Mouse (Mus musculus) heart, embryonic 15.5 days (tissue): ENCODE measurements around the gene Rrp7a. TPM values are rescaled to one million over a fixed set of nuclear protein-coding genes. Genes with fewer than 3 reads are reported as not detected.

Experiments used
- ATAC-seq: fragments of 200-750 bp; cut with Nextera tagmentation; replicated peaks from 2 replicates; pipeline ENCODE4 v1.8.0; 2017; ENCODE audit warnings: low read depth, moderate TSS enrichment; ENCODE audit not compliant: insufficient number of reproducible peaks, insufficient read depth, low FRiP score
- H3K27ac ChIP-seq: fragments of 300-500 bp; sonication (generic); 2 replicates; pipeline ENCODE4 v1.5.1; 2015; ENCODE audit warnings: mild to moderate bottlenecking, inconsistent platforms
- H3K27me3 ChIP-seq: fragments of 300-500 bp; sonication (generic); 2 replicates; pipeline ENCODE4 v1.6.1; 2015; ENCODE audit warnings: inconsistent platforms
- H3K36me3 ChIP-seq: fragments of 300-500 bp; sonication (generic); 2 replicates; pipeline ENCODE4 v1.6.1; 2015; ENCODE audit warnings: mild to moderate bottlenecking, inconsistent platforms
- H3K4me1 ChIP-seq: fragments of 300-500 bp; sonication (generic); replicated peaks from 2 replicates; pipeline ENCODE4 v1.6.1; 2015; ENCODE audit warnings: inconsistent platforms
- H3K4me2 ChIP-seq: fragments of 300-500 bp; sonication (generic); 2 replicates; pipeline ENCODE4 v1.6.1; 2015; ENCODE audit warnings: inconsistent platforms, mild to moderate bottlenecking, moderate library complexity
- H3K4me3 ChIP-seq: fragments of 300-500 bp; sonication (generic); 2 replicates; pipeline ENCODE4 v1.5.1; 2015; ENCODE audit warnings: mild to moderate bottlenecking, inconsistent platforms
- H3K9ac ChIP-seq: fragments of 300-500 bp; sonication (generic); 2 replicates; pipeline ENCODE4 v1.6.1; 2015; ENCODE audit warnings: mild to moderate bottlenecking, inconsistent platforms
- H3K9me3 ChIP-seq: fragments of 300-500 bp; sonication (generic); replicated peaks from 2 replicates; pipeline ENCODE4 v1.6.1; 2016; ENCODE audit warnings: inconsistent platforms
- WGBS: fragments of 180-500 bp; shearing (Covaris S2); methylation state at CpG from one replicate; pipeline ENCODE4 v1.1.7; 2015; ENCODE audit warnings: mixed read lengths; 5-methylcytosine and 5-hydroxymethylcytosine counted together
- polyA plus RNA-seq: library from polyadenylated mRNA; unstranded; fragments of >200 nt; fragmentation: Nextera tagmentation; extraction: Ambion mirVana; gene quantifications from 2 replicates; pipeline ENCODE4 v1.2.1, GENCODE M21; 2015

Gene Rrp7a
- polyA plus RNA-seq, 1 experiment from 2014 or later: 35.0 TPM

GRCm38 (mm10) chr15:83085901-83086300 is 36.7 kb downstream of the Rrp7a start:
- H3K4me2 ChIP-seq: no peak overlapping the region
- no peaks in the 10 kb centered on the region for H3K36me3 ChIP-seq
- peaks cover 17% of the 10 kb centered on the region for H3K4me1 ChIP-seq
- no peak overlapping the region for H3K9ac ChIP-seq
- no peaks in the 10 kb centered on the region for H3K9me3 ChIP-seq
- H3K4me3 ChIP-seq: no peak overlapping the region
- ATAC-seq: no peak
- no peak overlapping the region for H3K27ac ChIP-seq
- 26% methylated on average over 7 of the region's 7 CpGs for WGBS
- H3K27me3 ChIP-seq: peaks cover 13% of the 10 kb centered on the region

- Histone ChIP-seq H3K4me1 (peaks cover 16% of the 10 kb centered on the region), H3K9me3 (no peaks in the 10 kb centered on the region), H3K9ac (no peak overlapping the region), H3K27ac (no peak overlapping the region), H3K27me3 (peaks cover 6% of the 10 kb centered on the region), H3K4me2 (0 out of 2 replicates have a peak overlapping the region, but pooled peaks have one; percentile 4), H3K36me3 (no peaks in the 10 kb centered on the region), H3K4me3 (no peak overlapping the region)
- WGBS: 56% methylated on average over 13 of the region's 13 CpGs
- peak; percentile 34; the same call in 1 of the 2 replicates for ATAC-seq
Observed at GRCm38 (mm10) chr15:83084022-83084640, 38.5 kb downstream of the Rrp7a start.

GRCm38 (mm10) chr15:83083530-83083929 is 39.1 kb downstream of the Rrp7a start:
- Histone ChIP-seq H3K4me3 (no peak overlapping the region), H3K4me2 (no peak overlapping the region), H3K9me3 (no peaks in the 10 kb centered on the region), H3K9ac (no peak overlapping the region), H3K27me3 (0 out of 2 replicates have a peak, but pooled peaks cover 2% of the 10 kb centered on the region), H3K36me3 (no peaks in the 10 kb centered on the region), H3K4me1 (peaks cover 15% of the 10 kb centered on the region), H3K27ac (no peak overlapping the region)
- WGBS: 63% methylated on average over 5 of the region's 5 CpGs
- ATAC-seq: no peak

- Histone ChIP-seq H3K9me3 (no peaks in the 10 kb centered on the region), H3K27ac (no peak overlapping the region), H3K4me1 (peaks cover 14% of the 10 kb centered on the region), H3K4me2 (0 out of 2 replicates have a peak overlapping the region, but pooled peaks have one; percentile 1), H3K4me3 (no peak overlapping the region), H3K27me3 (no peaks in the 10 kb centered on the region), H3K36me3 (no peaks in the 10 kb centered on the region), H3K9ac (no peak overlapping the region)
- no peak for ATAC-seq
- WGBS: 40% methylated on average over 27 of the region's 27 CpGs
Observed at GRCm38 (mm10) chr15:83075607-83076525, 46.7 kb downstream of the Rrp7a start.

- Histone ChIP-seq H3K9ac (no peak overlapping the region), H3K27me3 (no peaks in the 10 kb centered on the region), H3K27ac (no peak overlapping the region), H3K36me3 (no peaks in the 10 kb centered on the region), H3K9me3 (no peaks in the 10 kb centered on the region), H3K4me1 (peaks cover 26% of the 10 kb centered on the region), H3K4me2 (no peak overlapping the region), H3K4me3 (no peak overlapping the region)
- no peak for ATAC-seq
- 79% methylated on average over 4 of the region's 4 CpGs for WGBS
Observed at GRCm38 (mm10) chr15:83074179-83074578, 48.4 kb downstream of the Rrp7a start.

- Histone ChIP-seq H3K9me3 (no peaks in the 10 kb centered on the region), H3K4me2 (no peak overlapping the region), H3K27me3 (no peaks in the 10 kb centered on the region), H3K9ac (no peak overlapping the region), H3K36me3 (no peaks in the 10 kb centered on the region), H3K27ac (no peak overlapping the region), H3K4me3 (no peak overlapping the region), H3K4me1 (peaks cover 30% of the 10 kb centered on the region)
- no peak for ATAC-seq
- 81% methylated on average over 5 of the region's 5 CpGs for WGBS
Observed at GRCm38 (mm10) chr15:83071752-83072151, 50.8 kb downstream of the Rrp7a start.

- Histone ChIP-seq H3K36me3 (no peaks in the 10 kb centered on the region), H3K27me3 (no peaks in the 10 kb centered on the region), H3K4me3 (no peak overlapping the region), H3K27ac (peak overlapping the region; percentile 60), H3K9me3 (no peaks in the 10 kb centered on the region), H3K4me2 (no peak overlapping the region), H3K4me1 (peaks cover 27% of the 10 kb centered on the region), H3K9ac (no peak overlapping the region)
- whole genome bisulfite sequencing: 15% methylated on average over 3 of the region's 3 CpGs
- ATAC-seq: peak; percentile 89
Observed at GRCm38 (mm10) chr15:83070942-83071341, 51.7 kb downstream of the Rrp7a start.

- Histone ChIP-seq H3K27me3 (no peaks in the 10 kb centered on the region), H3K4me3 (no peak overlapping the region), H3K4me1 (peaks cover 25% of the 10 kb centered on the region), H3K27ac (no peak overlapping the region), H3K36me3 (no peaks in the 10 kb centered on the region), H3K4me2 (no peak overlapping the region), H3K9ac (no peak overlapping the region), H3K9me3 (no peaks in the 10 kb centered on the region)
- 92% methylated on average over 5 of the region's 5 CpGs for WGBS
- ATAC-seq: no peak
Observed at GRCm38 (mm10) chr15:83068270-83068669, 54.3 kb downstream of the Rrp7a start.

- H3K27ac ChIP-seq: peak overlapping the region; percentile 38; the same call in 1 of the 2 replicates
Observed at GRCm38 (mm10) chr15:83065543-83065942, 57.1 kb downstream of the Rrp7a start.

More at GRCm38 (mm10) chr15:83065543-83065942, 57.1 kb downstream of the Rrp7a start:
- WGBS: 31% methylated on average over 4 of the region's 4 CpGs
- H3K27me3 ChIP-seq: no peaks in the 10 kb centered on the region
- H3K4me3 ChIP-seq: no peak overlapping the region
- H3K4me2 ChIP-seq: no peak overlapping the region
- no peak; the same call in 1 of the 2 replicates for ATAC-seq
- H3K4me1 ChIP-seq: peaks cover 19% of the 10 kb centered on the region
- H3K36me3 ChIP-seq: no peaks in the 10 kb centered on the region
- no peaks in the 10 kb centered on the region for H3K9me3 ChIP-seq
- H3K9ac ChIP-seq: no peak overlapping the region
